Mouse (Mus musculus) testis, postnatal 14 days (tissue): ENCODE results near the gene Atp2a3.
A peak's percentile ranks its signal among the peaks of the same experiment; 100 is the strongest.

Experiments used
- DNase-seq: peaks from one replicate; pipeline ENCODE4 v3.0.0; 2021; ENCODE audit warnings: low spot score

Gene Atp2a3

DNA sequence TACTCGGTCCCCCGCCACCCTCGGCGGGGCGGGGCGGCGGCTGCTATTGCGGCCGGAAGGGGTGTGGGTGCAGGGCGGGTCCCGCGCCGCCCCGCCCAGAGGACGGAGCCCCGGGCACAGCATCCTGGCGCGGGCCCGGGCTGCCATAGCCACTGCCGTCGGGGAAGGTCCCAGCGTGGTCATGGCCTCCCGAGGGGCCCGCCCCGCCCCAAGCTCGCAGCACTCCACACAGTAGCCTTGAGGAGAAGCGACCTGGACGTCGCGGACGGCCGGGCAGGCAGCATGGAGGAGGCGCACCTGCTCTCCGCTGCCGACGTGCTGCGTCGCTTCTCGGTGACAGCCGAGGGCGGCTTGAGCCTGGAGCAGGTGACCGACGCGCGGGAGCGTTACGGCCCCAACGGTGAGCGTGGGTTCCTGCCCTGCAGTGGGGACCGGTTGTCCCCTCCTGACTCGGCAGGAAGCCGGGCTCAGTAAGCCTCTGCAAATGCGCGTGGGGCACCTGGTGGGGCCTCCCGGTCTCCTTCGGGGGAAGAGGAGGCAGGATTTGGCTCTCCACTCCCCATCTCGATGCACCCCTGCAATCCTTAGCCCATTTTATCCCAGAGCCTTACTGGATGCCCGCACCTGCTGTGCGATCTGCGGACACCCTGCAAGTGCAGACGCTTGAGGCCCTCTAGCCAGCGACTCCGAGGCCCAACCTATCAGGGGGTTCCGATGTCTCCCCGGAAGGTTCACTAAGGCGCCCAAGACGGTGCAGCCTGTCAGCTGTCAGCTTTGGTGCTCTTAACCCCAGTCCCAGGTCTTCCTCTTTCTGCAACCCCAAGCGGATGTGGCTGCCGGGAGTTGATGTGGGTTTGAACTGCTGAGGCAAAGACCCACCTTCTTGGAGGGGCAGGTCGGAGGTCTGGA is at the start of gene Atp2a3:
Gene Atp2a3, plus strand, starts transcription at position 98 of the 909 bp plus-strand sequence.
- DNase-seq: no peak

DNA sequence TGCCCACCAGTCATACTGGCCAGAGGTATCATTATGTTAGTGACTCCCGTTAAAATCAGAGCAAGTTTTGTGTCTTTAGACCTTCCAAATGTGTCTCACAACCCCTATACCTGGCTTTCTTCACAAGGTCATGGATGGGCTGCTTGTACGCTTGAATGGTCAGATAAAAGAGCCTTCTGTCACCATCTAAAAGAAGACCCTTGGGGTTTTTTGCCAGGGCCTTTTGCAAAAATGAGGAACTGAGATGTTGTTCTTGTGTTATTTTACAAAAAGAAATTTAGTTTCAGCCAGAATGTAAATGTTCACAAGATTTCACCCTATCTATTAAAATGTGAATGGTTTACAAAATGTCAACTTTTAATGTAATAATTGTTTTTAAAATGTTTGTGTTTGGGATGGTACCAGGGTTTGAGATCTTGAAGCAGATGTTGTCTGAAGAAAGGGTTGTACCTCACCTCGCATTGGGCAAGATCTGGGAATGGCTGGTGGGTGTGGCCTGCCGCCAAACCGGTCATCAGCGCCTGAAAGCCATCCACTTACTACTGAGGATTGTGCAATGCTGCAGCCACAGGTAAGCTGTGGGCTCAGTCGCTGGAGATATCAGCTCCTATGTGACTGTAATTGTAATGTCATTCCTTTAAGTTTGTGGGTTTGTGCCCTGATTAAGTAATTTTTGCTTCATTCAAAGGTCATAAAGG is 43.5 kb upstream of the Atp2a3 start:
- DNase-seq: no peak

DNA sequence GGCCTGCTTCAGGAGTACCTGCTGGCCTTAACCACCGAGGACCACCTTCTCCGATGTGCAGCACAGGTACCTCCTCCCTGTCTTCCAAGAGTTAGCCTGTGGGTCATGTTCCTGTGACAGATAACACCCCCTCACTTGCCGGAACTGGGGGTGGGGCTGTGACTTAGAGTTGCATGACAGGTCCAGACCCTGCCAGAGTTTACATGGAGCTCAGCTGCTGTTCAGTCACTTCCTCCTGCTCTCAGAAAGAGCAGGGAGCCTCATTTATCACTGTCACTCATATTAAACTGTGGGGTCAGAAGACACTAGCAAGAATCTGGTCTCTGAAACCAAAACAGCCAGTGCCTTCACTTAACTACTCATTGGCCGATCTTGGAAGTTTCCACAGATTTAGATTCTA is 37.9 kb upstream of the Atp2a3 start:
- DNase-seq: no peak

DNA sequence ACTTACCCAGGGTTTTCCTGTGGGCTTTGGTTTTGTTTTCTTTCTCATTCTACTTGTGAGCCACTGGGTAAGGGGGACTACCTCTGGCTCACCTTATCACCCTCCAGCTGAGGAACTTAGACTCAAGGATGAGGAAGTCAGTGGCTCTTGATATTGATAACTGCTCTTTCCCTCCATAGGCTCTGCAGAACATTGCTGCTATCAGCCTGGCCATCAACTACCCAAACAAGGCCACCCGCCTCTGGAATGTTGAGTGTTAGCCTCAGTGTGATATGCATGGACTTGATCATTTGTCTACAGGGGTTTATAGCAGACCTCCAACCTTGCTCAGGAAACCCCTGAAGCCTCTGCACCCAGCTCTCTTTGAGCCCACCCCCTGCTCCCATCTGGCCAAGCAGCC is 36.5 kb upstream of the Atp2a3 start:
- no peak for DNase-seq

DNA sequence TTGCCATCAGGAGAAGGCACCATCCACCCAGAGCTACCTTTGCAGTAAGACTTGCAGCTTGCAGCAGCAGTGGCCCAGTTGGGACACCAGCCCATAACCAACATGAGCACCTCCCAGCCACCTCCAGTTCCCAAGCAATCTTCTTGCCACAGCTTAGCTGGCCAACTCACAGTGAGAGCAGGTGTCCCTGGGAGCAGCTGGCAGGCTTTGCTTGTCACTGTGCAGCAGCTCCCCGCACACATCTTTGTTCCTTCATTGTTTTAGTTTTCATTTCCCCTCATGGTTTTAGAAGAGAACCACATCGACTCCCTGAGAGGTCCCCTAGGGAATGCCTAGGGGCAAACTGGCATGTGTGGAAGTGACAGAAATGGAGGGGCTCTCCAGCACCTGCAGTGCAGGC is 35.9 kb upstream of the Atp2a3 start:
- no peak for DNase-seq

DNA sequence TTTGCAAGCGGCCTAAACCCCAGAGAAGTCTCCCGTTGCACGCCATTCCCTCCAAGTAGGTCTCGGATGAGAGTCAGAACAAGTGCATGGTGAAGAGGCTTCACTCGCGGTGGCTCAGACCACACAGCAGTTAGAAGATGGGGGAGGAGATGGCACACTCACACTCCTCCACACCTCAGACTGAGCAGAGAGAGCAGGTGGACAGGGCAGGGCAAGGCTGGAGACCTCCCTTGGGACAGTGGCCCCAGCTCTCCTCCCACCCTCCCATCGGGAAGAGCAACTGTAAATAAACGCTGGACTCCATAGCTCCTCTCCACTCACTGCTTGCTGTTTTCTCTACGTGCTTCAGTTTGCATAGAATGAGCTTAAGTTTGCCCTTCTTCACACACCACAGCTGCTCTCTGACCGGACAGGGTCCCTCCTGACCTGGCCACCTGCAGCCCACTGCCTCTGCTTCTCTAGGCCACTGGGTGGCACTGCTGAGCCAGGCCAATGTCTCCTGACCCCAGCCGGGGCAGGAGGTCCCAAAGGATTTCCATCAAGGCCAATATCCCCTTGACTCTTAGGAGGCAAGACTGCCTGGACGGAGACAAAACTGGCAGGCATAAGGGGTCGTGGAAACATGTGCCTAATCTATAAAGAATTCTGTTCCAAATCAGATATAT is 34.6 kb upstream of the Atp2a3 start:
- DNase-seq: peak; percentile 39

DNA sequence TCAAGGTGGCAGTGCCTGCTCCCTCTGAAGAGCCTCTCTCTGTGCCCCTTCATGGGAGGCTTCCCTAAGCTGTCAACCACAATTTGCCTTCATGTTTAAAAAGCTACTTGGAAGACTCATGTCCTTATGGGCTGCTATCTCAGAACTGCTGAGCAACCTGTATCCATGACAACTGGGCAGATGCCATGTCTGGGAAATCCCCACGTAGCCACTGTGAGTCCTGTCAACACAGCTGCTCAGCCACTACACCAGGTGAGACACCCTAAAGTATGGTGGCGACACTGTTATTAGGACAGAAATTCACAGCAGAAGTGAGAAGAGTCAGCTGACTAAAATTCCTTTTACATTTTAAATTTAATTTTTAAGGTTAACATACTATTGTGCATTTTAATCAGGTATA is 32.5 kb upstream of the Atp2a3 start:
- no peak for DNase-seq

DNA sequence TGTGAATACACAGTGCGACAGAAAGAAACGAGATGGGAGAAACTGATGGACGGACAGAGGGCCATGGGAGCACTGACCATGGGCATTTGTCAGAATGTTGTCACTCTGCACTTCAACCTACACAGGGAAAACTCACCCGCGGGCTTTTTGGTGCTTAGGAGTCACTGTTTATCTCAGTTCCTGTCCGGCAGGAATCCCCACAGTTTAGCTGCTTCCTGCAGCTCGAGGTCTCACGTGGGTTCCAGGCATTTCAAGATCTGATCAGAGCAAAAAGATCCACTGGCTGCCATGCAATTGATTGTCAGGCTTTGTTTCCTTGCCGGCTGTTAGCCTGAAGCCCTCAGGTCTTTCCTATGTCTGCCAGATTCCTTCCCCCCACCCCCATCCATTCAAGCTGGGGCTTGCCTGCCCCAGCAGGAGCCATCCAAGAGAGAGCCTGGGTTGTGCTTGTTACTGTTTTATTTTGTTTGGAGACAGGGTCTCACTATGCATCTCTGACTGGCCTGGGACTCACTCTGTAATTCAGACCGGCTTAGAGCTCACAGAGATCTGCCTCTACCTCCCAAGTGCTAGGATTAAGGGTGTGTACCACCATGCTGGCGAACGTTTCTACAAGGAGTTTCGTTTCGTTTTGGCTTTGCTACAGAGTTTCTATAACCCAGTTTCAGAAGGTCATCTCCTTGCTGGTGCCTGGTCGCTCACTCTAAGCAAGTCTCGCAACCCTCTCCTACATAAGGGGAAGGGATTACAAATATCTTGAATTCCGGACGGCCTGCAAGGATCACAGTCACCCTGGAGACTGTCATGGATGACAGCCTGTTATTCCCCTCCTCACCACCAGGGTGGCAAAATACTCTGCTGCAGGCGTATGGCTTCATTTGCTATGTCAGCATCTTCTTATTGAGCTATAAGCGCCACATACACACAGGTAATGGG is 20.5 kb upstream of the Atp2a3 start:
- no peak for DNase-seq

DNA sequence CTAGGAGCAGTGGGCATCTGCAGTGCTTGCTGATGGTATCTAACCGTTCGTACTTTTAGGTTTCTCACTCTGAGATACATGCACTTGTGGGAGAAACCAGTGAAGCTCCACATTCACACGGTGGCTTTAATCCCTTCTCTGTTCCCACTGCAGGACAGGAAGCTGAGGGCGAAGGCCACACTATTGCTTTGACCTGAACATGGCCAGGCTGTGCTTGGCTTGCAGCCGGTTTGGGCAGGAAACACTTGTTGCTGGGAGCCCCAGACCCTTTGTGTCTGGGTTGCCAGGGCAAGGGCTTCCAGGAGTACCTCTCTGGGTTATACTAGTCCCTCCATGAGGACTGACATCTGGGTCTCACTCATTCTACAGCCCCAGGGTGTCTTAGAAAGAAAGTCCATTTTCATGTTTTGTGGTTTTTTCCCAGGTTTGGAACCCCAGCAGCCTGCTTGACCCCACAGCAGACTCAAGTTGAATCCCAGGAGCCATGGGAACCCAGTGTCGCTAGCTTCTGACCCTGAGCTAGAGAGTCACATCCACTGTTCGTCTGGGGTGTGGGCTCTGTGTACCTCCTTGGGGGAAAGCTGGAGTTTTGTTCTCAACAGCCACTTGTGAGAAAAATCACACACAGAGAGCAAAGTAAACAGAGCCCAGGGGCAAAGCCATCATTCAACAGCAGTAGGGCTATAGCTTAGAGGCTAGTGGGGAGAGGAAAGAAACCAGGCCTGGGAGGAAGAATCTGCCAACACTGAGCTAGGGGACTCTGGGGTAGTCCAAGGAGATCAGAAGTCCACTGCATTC is 15.8 kb upstream of the Atp2a3 start:
- DNase-seq: no peak

DNA sequence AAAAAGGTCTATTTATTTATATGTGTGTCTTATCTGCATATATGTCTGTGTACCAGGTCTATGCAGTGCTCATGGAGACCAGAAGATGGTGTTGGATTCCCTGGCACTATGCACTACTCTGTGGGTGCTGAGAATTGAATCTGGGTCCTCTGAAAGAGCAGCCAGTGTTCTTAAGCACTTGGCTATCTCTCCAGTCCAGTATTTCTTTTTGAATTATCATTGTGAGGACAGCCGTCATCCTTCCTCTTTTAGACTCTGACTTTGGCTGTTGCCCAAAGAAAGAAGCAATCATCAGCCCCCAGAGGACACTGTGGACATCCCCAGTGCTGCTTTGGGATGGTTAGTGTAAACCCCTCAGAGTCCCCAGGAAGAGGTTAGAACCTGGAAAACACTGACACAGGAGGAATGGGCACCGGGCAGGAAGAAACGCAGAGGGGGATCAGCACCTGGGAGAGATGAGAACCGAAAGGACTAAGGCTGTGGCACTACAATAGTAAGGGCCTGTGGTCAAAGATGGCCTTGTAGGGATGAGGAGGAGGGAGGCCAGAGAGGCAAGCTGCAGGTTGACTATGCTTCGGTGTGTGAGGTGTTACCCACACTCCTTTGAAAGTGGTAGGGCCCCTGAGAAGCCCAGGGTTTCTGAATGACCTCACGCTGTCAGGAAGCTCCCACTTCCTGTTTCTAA is 15.0 kb upstream of the Atp2a3 start:
- no peak for DNase-seq

DNA sequence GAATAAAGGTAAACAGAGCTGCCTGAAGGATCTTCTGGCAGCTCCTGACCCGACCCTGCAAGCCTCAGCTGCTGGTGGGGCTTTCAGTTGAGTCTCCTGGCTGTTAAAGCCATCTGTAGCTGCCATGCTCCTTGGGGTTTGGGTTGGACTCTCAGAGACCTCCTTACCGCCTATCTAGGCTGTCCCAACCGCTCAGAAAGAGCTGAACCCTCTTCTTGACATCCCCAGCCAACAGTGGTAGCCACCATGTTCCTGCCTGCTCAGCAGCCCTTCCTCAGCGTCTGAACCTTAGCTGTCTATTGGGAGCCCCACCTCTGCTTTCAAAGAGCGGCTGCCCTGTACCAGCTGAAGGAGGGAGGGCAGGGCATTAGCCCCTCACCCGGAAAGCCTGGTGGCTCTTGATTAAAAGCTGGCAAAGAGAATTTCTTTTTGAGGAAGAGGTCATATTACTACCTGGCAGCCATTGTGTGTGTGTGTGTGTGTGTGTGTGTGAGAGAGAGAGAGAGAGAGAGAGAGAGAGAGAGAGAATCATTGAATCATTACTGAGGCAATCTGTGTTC is 14.3 kb upstream of the Atp2a3 start:
- no peak for DNase-seq

DNA sequence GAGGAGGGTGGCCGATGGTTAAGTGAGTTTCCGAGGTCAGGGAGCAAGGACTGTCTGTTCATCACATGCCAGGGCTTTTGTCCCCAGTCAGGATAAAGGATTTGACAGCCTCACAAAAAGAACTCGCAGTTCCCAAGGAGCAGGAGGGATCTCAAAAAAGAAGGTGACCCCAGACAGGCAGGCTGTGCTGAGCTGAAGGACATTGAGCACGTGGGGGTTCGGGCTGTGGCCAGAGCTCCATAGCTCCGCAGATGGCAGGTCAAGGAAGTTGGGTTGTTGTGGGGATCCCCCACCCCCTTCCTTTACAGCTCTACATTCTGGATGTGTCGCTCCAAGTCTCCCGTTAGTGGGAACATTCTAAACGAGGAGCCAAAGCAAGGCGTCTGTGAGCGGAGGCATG is 13.1 kb upstream of the Atp2a3 start:
- peak; percentile 52 for DNase-seq

DNA sequence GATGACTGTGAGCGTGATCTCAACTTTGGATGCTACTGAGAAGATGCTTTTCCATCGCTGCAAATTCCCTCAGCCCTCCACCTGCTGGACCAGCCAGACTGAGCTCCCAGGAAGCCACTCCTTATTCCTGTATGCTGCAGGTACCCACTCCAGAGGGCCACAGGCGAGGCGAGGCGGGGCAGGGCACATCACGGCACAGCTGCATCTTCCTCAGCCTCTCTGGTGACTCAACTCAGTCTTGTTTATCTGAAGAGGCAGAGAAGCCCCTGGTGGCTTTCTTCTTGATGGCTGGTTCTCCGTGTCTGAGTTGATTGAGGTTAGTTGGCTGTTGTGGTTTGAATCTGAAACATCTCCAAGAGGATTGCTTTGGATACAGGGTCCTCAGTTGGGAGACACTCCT is 12.7 kb upstream of the Atp2a3 start:
- DNase-seq: no peak

DNA sequence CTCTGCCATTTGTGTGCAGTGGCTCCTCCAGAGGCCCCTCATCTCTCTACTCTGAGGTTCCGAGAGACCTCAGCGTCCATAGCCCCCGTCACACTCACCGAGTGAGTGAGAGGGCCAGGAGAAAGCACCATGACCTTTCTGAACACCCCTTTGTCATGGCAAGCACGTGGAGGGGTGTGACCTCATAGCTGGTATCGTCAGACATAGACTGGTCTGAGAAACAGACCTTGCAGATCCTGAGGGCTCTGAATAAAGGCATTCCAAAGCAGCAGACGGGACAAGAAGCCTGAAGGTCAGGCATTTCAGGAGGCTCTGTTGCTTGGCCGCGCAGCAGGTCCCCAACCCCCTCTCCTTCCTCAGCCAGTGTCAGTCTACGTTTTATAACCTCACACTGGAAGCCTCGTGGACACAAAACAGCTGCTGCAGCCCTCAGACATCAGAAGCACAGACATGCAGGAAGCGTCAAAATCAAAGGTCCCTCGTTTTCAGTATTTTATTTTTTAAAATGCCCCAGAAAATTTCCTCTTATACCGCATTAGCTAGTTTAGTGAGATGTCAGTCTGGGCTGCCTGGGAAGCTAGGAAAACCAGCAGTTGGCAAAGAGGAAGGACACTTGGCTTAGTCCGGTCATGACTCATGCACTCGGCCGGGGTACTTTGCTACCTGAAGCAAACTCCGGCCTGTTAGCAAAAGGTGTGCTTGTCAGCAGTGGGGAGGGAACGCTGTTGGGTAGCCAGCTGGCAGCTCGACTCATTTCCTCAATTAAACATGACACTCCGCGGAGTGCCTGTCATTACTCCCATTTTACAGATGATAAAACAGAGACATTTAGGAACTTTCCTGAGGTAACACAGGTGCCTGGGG is 9.6 kb upstream of the Atp2a3 start:
- no peak for DNase-seq

DNA sequence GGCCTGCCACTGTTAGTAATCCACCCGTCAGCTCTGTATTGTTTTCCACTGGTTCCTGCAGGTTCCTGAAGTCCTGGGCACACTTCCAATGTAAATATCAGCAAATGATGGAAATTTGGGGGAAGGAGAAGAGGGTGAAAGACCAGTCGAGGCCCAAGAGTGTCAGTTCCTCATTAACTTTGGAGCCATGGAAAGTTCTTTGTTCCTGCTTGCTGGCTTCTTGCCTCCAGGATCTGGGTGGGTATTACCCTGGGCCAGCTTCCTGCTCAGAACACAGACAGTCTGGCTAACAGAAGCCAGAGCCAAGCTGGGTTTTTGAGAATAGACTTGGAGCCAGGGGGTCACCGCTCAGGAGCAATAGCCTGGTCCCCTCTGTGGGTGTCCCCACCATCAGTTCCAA is 8.7 kb upstream of the Atp2a3 start:
- DNase-seq: no peak

DNA sequence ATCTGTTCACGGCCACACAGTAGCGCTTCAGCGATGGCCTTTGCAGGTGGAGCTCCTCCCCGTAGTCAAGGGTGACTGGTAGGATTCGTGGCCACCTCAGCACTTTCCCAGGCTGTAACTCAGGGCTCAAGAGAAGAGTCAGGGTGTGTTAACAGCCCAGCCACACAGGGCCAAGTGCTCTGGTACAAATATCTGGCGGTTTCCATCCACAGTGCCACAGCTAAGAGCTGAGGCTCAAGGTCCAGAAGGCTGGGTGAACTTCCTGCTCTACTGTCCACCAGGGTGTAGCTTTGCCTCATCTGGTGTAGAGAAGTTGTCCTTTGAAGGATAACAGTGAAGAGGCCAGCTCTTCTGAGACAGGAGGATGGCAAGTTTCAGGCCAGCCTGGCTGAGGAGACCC is 8.3 kb upstream of the Atp2a3 start:
- DNase-seq: no peak

DNA sequence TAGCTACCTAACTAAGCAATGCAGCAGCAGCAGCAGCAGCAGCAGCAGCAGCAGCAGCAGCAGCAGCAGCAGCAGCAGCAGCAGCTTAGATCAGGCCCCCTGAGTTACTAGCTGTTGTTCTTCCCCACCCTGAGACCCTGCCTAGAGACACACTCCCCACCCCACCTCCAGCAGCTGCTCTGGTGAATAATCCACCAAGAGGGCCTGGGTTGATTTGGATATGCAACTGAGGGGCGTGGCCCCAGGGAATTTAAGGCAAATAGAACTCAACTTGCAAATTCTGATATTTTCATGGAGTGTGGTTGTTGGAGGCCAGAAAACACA is 7.9 kb upstream of the Atp2a3 start:
- DNase-seq: no peak

DNA sequence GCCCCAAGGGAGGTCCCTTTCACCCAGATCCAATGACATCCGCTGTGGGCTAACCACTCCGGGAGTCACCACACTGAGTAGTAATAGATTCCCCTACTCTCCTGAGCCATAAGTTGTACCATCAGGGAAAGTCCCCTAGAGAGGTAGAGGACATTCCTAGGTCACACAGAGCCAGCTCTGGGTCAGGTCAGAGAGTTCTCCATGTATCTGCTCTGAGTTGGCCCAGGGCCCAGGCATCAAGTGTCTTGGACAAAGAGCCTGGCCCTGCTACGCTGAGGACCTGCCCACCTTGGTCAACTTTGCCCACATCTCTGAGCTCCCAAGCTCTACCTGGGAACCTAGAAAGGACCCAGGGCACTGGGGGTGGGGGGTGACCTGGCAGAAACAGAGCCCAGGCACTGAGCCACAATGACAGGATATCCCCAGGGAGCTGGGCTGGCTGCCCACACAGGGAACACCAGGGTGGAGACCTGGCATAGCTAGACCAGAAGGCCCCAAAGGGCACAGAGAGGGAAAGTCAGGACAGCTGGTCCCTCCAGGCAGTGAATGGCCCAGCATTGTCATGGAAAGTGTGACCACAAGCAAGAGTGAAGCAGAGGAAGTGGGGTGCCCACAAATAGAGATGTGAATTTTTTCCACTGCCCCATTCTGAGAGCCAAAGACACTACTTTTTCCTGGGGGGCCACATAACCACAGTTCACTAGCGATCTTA is 7.4 kb upstream of the Atp2a3 start:
- DNase-seq: no peak

DNA sequence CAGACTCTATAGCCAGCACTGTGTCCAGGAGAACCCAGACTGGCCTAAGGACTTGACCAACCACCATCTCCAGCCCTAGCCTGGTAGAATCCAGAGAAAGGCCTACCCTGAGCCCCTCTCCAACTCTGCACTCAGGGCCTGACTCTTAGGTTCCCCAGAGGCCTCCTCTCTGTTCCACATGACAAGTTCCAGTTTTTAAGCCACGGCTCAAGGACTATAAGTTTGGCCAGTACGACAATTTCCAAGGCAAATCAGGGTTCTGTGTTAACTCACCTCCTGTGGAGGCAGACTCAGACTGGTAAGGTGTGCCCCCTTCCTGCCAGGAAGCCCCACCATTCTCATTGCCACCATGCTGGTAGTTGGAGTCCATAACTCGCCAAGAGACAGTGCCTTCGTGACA is 6.8 kb upstream of the Atp2a3 start:
- DNase-seq: no peak
